Mouse (Mus musculus) urinary bladder, adult 2 months (tissue): Measurements from ENCODE around the gene Lta. TPM values are rescaled to one million over a fixed set of nuclear protein-coding genes. Genes with fewer than 3 reads are reported as not detected.
A peak's percentile ranks its signal among the peaks of the same experiment; 100 is the strongest.

Source experiments
- DNase-seq: peaks from one replicate; pipeline ENCODE4 v3.0.0; 2022; ENCODE audit warnings: low spot score
- polyA plus RNA-seq: library from polyadenylated mRNA; depleted of rRNA; stranded (reverse); fragments of >200 nt; gene quantifications from 2 replicates; pipeline ENCODE4 v1.2.3, GENCODE M21; 2012

The Lta gene
- polyA plus RNA-seq, 1 experiment: 0.43 TPM

DNA sequence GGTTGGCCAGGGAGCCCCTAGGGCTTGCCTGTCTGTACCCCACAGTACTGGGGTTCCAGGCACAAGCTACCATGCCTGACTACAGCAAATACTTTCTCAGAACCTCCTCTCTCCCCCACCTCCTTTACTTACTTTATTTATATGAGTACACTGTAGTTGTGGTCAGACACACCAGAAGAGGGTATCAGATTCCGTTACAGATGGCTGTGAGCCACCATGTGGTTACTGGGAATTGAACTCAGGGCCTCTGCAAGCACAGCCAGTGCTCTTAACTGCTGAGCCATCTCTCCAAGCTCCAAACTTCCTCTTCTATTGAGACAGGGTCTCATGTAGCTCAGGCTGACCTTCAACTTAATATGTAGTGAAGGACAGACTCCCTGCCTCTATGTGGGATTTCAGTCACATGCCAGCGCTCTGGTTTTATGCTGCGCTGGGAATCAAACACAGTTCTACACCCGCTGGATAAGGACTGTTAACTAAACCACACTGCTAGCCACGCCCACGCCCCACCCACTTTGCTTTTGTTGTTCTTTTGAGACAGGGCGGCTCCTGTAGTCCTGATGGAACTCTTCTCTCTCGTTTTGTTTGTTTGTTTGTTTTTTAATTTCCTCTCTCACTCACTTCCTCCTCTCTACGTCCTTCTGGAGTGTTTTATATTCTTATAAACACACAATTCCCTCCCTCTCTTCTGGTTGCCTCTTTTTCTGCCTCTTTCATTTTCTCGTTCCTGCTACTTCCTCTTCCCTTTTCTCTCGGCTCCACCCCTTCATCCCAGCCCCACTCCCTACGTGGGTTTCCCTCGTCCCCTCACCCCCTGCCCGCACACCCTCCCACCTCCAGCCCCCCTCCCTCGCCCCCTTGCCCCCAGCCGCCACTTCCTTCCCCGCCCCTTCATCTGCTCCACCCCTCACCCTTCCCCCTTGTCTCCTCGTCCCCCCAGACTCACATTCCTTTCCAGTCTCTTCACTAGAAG is 19.2 kb downstream of the Lta start:
- DNase-seq: no peak

DNA sequence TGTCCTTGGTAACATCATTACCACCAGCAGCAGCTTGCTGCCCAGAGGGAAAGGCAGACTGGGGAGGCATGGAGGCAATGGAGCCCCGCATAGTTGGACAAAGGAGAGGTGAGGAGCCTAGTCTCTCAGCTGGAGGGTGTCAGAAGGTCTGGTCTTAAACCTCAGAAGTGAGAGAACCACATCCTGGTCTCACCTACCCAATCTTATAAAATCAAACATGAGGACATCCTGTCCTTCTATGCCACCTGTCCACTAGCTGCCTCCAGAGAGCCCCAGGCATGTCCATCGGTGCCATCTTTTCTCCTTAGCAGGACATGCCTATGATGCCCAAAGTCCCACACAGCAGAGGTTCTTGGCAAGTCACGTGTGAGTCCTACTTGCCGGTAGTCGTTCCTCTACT is 25.1 kb downstream of the Lta start:
- no peak for DNase-seq

DNA sequence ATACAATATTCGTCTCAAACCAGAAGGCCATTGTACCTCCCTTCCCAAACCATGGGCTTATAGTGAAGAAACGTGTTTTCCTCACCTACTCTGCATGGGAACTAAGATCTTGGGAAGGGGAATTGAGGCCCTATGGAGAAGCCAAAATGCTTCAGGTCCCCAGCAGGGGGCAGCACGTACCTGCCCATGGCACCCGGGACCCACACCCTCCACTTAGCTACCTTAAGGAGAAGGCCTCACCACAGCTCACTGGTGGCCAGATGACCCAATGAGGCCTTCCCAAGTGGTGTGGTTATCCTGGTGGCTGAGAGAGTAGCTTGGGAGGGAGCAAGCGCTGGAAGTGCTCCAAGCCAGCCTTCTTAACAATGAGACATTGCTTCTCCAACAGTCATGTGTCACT is 26.6 kb downstream of the Lta start:
- peak; percentile 66 for DNase-seq

DNA sequence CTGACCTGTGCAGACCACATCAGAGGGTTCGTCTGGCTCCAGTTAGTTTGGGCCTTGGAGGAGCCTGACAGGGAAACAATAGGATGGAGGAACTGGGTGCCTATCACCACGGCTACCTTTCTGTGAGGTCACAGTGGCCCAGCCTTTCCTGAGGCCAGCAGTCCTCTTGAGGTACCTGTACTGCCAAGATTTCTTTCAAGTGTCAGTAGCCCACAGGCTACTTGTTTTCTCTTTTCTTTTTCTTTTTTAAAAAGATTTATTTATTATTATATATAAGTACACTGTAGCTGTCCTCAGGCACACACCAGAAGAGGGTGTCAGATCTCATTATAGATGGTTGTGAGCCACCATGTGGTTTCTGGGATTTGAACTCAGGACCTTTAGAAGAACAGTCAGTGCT is 29.2 kb downstream of the Lta start, which contains the start of gene Aif1:
TSS of gene Aif1 (minus strand) at position 101 of the 400 bp plus-strand sequence.
- DNase-seq: no peak

DNA sequence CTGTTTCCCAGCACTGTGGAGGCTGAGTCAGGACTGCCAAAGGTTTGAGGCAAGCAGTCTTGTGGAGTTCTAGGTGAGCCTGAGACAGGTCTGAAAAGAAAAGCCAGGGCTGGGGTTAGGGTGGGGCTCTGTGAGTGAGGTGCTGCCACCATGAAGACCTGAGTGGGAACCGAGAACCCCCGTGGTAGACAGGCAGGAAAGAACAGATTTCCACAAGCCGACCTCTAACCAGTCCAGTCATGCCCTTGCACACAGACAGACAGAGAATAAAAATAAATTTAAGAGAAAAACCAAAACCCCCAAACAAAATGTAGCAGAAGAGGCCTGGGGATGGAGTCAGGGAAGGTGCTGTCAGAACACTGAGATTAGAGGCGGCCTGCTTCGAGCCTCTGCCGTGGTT is 29.8 kb downstream of the Lta start:
- DNase-seq: no peak

DNA sequence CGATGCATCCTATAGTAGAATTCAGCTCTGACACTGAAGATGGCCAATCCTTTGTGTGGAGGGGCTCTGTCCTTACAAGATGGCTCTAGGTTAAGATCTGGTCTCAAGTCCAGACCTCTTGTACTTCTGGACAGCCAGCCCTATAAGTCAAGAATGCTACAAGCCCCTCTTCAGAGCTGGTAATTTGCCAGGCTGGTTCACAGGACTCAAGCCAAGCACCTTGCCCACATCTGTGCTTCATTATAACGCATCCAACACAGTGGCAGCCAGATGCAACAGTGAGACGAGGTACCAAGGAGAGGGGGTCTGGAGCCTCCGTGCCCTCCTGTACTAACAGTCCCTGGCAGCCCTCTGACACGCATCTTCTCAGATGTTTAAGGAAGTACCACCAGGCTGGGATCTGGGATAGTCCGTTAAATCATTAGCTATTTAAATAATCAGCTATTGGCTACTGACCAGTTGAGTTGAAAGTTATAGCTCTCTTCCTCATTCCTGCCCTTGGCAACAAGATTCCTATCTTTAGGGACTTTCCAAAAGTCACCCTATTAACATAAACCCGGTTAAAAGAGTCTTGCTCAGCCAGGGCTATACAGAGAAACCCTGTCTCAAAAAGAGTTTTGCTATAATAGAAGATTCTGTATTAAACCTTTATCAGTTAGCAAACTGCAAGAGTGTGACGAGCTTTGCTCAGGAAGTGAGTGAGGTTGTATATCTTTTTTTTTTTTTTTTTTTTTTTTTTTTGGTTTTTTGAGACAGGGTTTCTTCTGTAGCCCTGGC is 30.8 kb downstream of the Lta start:
- no peak for DNase-seq

DNA sequence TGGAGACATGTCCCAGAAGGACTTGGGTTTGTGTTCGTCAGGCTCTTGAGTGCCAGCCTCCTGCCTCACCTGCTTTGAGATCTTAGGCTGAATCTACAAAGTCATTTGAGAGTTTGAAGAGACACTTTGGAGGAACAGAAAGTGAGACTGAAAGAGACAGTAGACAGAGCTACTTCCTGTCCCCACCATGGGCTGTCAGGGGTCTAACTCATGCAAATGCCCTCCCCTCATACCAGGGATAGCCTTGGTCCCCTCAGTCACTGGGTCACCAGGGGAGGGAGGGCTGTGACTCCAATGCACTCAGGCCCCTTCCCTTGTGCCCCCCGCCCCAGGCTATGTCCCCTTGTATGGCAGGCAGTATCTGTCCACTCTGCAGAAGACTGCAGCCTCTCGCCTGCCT is 31.8 kb downstream of the Lta start:
- DNase-seq: no peak

DNA sequence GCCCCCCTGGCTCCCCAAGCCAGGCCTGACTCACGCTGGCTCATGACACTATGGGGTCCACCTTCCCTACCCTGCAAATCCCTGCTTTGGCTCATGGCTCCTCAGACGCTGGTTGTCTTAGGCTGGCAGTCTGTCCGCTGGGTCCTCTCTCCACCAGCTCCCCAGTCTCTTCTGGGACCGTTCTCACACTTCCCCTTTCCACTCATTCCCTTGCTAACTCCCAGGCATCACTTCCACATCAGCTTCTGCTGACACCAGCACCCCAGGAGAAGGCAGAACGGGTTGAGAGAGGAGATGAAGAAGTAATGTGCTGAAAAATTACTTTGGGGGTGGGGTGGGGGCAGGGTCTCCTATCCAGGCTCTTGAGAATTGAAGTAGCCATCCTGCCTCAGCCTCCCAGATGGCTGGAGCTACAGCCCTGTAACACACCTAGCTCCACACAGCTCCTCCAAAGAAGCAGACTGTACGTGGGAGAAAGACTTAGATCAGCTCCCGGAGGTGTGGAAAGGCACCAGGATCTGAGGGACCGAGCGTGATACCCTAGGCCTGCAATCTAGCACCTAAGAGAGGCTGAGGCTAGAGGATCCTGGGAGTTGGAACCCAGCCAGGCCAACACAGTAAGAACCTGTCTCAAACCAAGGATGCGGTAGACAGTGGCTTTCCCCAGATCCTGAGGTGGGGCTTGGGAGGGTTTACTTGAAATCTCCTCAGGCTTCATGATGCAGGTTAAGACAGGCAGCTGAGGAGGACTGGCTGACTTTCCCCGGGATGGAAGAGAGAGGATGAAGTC is 32.5 kb downstream of the Lta start:
- DNase-seq: no peak

DNA sequence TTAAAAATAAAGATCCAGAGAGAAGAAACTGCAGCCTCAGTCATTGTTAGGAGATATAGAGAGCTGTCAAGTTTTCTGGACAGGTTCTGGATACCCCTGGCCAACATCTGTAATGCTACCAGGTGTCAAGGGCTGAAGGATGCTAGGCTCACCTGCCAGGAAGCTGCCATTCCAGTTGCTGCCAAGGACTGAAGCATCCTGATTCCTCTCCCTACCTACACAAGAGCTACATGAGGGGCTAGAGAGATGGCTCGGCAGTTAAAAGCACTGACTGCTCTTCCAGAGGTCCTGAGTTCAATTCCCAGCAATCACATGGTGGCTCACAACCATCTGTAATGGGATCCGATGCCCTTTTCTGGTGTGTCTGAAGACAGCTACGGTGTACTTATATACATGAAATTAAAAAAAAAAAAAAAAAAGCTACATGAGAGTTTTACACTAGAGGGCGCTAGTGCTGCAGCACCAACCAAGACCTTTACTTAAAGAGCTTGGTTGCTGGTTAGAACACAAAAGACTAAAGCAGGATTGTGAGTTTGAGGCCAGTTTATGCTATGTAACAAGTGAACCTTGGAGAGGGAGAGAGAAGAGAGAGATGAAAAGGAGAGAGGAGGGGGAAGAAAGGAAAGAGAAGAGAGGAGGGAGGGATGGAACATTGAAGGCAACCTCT is 36.5 kb downstream of the Lta start:
- no peak for DNase-seq

DNA sequence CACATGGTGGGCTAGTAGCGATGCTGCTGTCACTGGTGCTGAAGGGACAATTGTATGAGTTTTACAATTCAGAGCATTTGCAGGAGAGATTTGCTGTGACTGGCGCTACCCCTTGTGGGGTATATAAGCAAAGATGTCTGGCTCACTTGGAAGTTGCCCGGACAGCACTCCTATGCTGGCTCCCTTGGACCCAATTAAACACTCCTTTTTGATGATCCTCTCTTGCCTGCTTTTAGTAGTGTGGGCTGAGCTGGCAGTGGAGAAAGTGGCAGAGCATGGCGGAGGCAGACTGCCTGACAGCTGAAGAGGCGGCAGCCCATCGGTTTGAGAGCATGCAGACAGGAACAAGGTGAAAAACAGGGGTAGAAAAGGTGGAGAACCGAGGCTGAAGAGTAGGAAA is 37.4 kb downstream of the Lta start:
- DNase-seq: no peak

DNA sequence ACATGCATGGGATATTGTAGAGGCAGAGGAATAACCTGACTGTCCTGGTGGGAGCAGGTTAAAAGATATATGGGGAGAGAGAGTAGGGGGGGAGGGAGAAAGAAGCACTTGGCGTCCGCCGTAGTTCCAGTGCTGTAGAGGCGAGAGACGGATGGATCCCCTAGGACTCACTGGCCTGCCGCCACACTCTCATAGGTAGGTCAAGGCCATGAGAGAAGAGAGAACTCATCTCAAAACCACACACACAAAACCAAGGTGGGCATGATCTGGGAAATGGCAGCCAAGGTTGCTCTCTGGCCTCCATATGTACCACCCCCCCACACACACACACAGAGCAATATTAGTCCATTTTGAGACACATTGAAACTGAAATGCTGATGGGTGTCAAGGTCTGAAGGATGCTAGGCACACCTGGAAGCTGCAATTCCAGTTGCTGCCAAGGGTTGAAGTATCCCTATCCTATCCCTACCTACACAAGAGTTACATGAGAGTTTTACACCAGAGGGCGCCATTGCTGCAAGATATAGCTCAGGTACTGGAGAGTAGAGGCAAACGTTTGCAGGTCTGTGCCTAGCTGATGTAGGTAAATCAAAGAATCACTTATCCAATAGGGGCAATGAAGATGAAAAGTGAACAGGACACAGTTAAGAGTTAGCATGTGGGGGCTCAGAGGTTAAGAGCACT is 38.7 kb downstream of the Lta start:
- no peak for DNase-seq

DNA sequence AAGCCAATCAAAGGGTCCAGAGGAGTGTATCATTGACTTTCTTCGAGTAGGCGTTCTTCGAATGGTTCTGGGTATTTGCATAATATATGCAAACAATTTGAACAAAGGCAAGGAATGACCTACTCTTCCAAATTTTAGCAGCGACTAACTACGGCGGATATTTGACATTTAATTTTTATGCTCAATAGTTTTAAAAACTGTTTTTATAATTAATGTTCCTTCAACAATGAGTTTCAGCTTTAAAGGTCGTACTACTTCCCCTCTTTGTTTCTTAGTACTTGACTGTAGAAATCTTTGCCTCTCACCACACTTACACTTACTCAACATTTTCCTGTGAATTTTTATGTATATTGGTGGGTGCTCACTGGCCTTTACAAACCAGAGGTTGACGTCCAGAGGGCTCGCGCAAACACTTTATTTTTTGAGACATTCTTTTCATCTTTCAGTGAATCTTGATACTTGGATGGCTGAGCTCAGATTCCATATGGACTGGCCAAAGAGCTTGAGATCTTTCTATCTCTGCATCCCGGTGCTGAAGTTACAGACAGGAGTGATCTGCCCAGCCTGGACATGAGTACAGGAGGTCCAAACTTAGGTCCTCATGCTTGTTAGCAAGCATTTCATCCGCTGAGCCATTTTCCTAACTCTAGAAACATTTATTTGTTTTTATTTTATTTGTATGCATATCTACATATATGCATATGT is 39.5 kb downstream of the Lta start:
- no peak for DNase-seq

DNA sequence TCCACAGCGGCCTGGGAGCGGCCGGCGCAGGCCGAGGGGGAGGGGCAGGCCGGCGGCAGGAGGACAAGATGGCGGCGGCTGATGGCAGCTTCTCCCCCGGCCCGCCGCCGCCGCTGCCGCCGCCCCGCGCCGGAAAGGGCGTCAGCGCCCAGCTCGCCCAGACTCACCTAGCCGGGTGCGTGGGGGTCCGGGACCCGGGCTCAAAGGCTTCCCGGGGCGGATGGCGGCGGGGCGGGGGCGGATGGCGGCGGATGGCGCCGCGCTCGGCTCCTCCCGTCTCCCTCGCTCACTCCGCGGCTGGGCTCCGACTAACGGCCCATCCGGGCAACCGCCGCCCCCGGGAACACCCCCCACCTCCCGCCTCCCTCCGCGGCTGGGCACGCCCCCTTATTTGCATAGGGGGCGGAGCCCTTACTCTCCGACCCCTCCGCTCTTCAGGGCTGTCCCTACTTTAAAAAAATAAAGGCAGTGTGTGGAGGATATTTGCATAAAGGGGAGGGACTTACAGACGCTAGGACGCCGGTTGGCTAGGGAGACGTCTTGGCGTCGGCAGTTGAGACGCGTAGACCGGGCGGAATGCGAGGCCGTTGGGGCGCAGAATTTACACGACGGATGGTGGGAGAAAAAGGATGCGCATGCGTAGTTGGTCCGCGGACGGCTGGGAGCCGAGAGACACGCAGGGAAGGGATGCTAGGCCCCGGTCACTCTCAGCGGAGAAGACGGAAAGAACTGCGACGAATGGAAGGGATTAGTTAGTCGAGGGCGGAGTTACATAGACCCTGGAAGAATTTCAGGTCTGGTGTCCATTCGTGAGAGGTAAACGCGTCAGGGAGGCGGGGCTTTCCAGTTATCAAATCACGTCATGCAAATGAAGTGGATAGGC is 40.3 kb downstream of the Lta start, which contains the start of gene Prrc2a:
TSS of gene Prrc2a (minus strand) at position 330 of the 883 bp plus-strand sequence.
- DNase-seq: peak; percentile 93

DNA sequence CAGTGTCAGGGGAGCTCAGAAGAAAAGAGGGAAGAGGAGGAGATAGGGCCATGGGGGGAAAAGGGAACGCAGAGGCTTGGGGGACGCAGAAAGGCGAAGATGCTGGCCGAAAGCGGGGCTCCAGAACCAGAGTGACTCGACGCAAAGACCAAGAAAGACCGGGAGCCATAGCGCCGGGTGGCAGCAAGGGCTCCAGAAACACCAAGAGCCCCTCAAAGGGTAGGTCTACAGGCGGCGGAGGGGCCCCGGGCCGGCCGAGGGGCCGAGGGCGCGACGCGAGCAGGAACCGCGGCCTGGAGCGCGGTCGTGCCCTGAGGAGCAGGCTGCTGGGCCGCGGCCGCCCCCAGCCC is 41.0 kb downstream of the Lta start:
- DNase-seq: no peak

DNA sequence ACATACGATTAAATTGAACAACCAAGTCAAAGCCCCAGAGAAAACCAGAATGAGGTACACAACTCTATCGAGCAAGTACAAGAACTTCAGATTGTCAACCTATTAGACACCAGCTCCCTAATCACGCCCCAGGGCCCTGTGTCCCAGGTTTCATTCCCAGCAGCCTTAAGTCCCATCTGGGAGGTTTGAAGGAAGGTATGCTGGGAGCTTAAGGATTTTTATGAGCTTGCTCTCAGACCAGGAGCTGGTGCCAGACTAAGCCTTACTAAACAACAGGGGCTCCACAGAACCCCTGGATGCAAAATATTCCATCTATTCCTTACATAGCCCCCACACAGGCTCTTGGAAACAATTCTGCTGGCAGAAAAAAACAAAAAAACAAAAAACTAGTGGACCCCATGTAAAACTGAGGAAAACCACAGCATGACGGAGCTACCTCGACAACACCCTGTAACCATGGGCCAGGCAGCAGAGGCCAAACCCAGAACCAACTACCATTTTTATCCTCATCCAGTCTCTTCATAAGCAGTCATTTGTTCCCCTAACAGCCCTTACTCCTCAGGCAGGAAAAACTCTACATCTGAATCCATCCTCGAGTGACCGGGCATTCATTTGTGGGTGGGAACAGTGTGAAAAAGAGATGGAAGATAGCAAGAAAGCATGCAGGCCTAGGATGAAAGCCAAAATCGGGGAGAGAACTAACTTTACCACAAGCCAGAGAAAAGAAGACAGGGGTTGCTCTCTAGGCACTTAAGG is 41.6 kb downstream of the Lta start:
- no peak for DNase-seq

DNA sequence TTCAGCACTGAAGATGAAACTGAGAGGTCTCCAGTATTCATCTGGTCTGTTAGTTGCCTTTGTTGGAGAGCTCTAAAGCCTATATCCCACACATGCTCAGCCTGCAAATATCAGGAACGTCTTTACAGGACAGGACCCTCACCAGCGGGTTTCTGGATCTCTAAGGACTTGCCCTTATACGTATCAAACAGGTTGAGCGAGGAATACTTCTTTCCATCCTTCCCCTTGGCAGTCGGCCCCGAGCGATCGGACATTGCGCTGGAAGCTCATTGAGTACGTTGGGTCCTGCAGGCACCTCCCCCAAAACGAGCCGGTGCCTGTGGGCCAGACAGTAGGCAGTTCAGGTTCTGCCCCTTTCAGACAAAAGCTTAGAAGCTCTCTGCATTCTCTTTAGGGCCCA is 42.4 kb downstream of the Lta start:
- no peak for DNase-seq

DNA sequence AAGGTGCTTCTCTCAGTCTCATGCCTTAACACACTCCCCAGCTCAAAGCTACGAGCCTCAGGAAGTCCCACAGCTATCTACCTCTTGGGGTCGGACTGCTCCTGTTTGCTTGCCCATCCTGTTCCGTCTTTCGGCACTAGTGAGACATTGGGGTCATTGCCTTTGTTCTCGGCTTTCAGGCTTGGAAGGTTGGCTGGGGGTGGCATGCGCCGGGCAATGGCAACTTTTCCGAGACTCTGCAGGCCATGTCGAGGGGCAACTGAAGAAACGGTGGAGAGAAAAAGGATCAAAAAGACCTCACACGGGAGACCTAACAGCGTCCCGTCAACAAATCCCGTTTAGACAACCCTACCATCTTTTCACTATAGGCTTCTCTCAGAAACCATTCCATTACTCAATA is 43.0 kb downstream of the Lta start:
- DNase-seq: no peak

DNA sequence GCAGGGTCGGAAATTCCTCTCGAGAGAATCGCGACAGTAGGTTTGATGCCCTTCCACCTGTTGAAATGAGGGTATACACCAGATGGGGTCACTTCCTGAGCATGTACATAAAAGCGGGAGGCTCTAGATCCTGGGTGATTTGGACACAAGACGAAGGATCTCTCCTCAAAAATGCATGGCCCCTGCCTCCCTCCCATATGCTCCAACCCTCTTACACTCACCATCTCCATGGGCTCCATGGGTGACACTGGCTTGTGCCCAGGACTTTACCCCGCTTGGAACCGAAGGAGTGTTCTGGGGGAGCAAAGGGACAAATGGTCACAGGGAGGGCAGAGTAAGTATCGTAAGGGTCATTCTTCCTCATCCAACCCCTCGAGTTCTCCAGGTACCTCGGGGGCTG is 43.7 kb downstream of the Lta start:
- no peak for DNase-seq

DNA sequence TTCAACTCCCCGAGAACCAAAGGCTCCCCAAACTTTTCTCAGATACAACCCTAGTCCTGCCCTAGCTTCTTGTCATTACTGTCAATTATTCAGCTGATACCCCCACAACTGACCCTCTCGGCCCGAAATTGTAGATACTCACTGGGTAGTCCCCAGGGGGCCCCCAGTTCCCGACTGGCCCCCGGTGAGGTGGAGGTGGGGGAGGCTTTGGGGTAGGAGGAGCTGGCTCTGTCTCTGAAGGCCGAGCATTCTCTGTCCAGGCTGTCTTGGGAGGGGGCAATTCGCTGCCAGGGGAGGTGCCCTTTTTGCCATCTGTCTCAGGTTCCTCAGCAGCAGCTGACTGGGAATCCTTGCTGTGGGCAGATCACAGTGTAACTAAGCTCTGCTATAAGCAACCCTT is 45.5 kb downstream of the Lta start:
- no peak for DNase-seq
